Mouse (Mus musculus): ENCODE measurements around the gene Rimklb. TPM values are rescaled to one million over a fixed set of nuclear protein-coding genes. Genes with fewer than 3 reads are reported as not detected.
"Not testable (repeated sequence)": the region's sequence is repeated elsewhere in the genome, so short reads cannot be mapped to it uniquely, and the experiment has no call there.

The Rimklb gene
- polyA plus RNA-seq, 1 experiment from 2014 or later = 2.4 TPM

DNA sequence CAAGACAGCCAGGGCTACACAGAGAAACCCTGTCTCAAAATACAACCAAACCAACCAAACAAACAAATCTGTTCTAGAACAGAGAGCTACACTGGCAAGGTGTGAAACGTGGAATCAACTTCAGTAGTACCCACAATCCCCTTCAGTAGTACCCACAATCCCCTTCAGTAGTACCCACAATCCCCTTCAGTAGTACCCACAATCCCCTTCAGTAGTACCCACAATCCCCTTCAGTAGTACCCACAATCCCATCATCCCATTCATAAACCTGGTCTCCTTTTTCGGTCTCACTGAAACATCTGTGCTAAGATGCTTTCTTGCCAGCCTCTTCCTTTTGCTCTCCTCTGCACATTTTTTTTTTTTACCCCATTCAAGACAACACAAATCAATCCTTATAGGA, 17.2 kb upstream of the Rimklb start:
- not testable (repeated sequence) for H3K4me1 ChIP-seq (ENCODE audit: control insufficient read depth in 2 of 2, insufficient read depth in 2 of 2, low read length in 2 of 2); H3K27ac ChIP-seq (replicated peaks in 1 of 2; ENCODE audit: control insufficient read depth in 1 of 2, insufficient read depth in 1 of 2, low read depth in 2 of 2, low read length in 2 of 2); H3K4me3 ChIP-seq (ENCODE audit: control insufficient read depth in 1 of 2, insufficient read depth in 1 of 2, low read depth in 1 of 2, low read length in 2 of 2); ATAC-seq (ENCODE audit: insufficient number of reproducible peaks, insufficient read depth, low FRiP score, low read depth); H3K9ac ChIP-seq (ENCODE audit: low read length); H3K36me3 ChIP-seq (ENCODE audit: control insufficient read depth, insufficient read depth, low read length); H3K27me3 ChIP-seq (ENCODE audit: control insufficient read depth, insufficient read depth, low read length); H3K4me2 ChIP-seq (ENCODE audit: low read length); H3K9me3 ChIP-seq (ENCODE audit: control insufficient read depth, low read length)
- WGBS = 93% methylated on average over 2 of the region's 2 CpGs

DNA sequence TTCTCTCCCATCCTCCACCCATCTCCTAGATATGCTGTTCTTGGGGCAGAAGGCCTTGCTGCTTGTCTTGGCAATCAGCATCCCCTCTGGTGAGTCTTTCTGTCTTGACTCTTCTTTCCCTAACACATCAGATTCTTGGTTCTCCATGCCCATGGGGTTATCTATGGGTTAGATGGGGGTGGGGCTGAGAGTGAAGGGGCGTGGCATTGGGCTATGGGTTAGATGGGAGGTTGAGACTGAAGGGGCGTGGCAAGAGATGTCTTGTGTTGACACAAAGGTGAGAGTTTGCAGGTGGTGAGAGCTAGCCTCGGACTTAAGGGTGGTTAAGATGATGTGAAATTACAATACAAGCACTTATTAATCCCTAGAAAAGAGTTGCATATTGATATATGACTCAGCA, 15.8 kb upstream of the Rimklb start:
- no peaks in the 10 kb centered on the region for H3K27me3 ChIP-seq (ENCODE audit: control insufficient read depth, insufficient read depth, low read length)
- H3K36me3 ChIP-seq (ENCODE audit: control insufficient read depth, insufficient read depth, low read length) = no peaks in the 10 kb centered on the region
- H3K27ac ChIP-seq (replicated peaks in 1 of 2; ENCODE audit: control insufficient read depth in 1 of 2, insufficient read depth in 1 of 2, low read depth in 2 of 2, low read length in 2 of 2) = no peak overlapping the region
- no peak for ATAC-seq (ENCODE audit: insufficient number of reproducible peaks, insufficient read depth, low FRiP score, low read depth)
- no peak overlapping the region for H3K9ac ChIP-seq (ENCODE audit: low read length)
- H3K4me1 ChIP-seq (ENCODE audit: control insufficient read depth in 2 of 2, insufficient read depth in 2 of 2, low read length in 2 of 2) = no peaks in the 10 kb centered on the region; a peak in 1 of 4 replicates
- no peak overlapping the region for H3K4me3 ChIP-seq (ENCODE audit: control insufficient read depth in 1 of 2, insufficient read depth in 1 of 2, low read depth in 1 of 2, low read length in 2 of 2)
- no peaks in the 10 kb centered on the region for H3K9me3 ChIP-seq (ENCODE audit: control insufficient read depth, low read length)
- 76% methylated on average over 3 of the region's 3 CpGs for WGBS
- H3K4me2 ChIP-seq (ENCODE audit: low read length) = 0 out of 2 replicates have a peak overlapping the region, but pooled peaks have one; percentile 18

DNA sequence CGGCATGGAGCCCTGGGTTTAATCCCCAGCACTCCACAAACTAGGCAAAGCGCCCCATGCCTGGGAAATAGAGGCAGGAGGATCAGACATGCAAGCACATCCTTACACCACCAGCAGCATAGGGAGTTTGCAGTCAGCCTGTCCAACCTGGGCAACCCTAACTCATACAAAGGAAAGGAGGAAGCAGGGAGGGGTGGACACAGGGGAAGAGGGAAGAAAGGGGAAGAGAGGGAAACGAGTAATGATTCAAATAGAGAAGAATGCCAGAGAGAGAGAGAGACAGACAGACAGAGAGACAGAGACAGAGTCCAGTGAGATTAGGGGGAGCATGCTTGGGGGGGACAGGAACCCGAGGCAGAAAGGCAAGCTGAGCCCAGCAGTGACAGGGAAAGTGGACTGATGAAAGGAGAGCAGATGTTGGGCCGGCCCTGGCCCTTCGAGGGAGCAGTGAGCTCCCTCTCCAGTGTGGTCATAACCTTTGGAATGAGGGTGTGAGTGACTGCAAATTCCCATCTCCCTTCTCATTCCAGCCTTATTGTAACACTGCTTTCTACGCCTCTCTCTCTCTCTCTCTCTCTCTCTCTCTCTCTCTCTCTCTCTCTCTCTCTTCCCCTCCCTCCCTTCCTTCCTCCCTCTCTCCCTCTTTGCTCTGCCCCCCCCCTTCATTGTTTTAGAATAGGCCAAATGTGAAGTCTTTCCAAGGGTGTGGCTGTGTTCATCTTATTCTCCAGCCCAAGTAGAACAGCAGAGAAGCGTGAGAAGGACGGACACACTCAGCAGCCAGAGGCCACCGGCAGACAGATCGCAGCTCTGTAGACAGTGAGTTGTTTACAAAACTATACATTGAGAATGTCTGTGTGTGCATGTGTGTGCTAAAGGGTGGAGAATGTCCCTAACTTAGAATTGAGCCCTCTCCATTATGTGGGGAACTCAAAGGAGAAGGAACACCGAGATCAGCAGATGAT, 14.6 kb upstream of the Rimklb start:
- no peaks in the 10 kb centered on the region for H3K27me3 ChIP-seq (ENCODE audit: control insufficient read depth, insufficient read depth, low read length)
- H3K9me3 ChIP-seq (ENCODE audit: control insufficient read depth, low read length) = no peaks in the 10 kb centered on the region
- H3K27ac ChIP-seq (replicated peaks in 1 of 2; ENCODE audit: control insufficient read depth in 1 of 2, insufficient read depth in 1 of 2, low read depth in 2 of 2, low read length in 2 of 2) = no peak overlapping the region; a peak in 1 of 4 replicates
- no peak overlapping the region for H3K4me3 ChIP-seq (ENCODE audit: control insufficient read depth in 1 of 2, insufficient read depth in 1 of 2, low read depth in 1 of 2, low read length in 2 of 2)
- H3K9ac ChIP-seq (ENCODE audit: low read length) = no peak overlapping the region
- WGBS = 47% methylated on average over 12 of the region's 12 CpGs
- 0 out of 2 replicates have a peak overlapping the region, but pooled peaks have one; percentile 18 for H3K4me2 ChIP-seq (ENCODE audit: low read length)
- no peaks in the 10 kb centered on the region for H3K36me3 ChIP-seq (ENCODE audit: control insufficient read depth, insufficient read depth, low read length)
- peaks cover 2% of the 10 kb centered on the region in 2 experiments; a peak in 2 of 4 replicates for H3K4me1 ChIP-seq (ENCODE audit: control insufficient read depth in 2 of 2, insufficient read depth in 2 of 2, low read length in 2 of 2)
- ATAC-seq (ENCODE audit: insufficient number of reproducible peaks, insufficient read depth, low FRiP score, low read depth) = no peak

DNA sequence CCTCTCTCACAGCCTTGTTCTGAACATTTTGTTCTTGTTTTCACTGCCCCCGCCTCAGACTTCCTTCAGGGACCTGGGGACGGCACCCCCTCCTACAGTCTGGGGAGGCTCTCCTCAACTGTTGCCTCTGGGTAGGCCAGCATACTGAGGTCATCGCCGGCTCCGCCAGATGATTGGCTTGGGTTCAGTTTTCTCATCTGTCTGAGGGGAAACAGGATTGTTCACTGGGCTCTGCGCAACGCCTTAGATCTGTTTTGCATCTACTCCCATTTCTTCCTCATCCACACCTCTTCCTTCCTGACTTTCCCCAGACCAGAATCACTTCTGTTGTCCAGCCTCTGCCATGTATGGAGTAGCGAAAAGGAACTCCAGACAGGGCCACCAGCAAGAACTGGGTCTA, 9.9 kb upstream of the Rimklb start:
- peak; percentile 77 for ATAC-seq (ENCODE audit: insufficient number of reproducible peaks, insufficient read depth, low FRiP score, low read depth)
- Histone ChIP-seq H3K4me2 (ENCODE audit: low read length) (no peak overlapping the region), H3K4me1 (ENCODE audit: control insufficient read depth in 2 of 2, insufficient read depth in 2 of 2, low read length in 2 of 2) (peaks cover 3% of the 10 kb centered on the region in 2 experiments; a peak in 2 of 4 replicates), H3K27me3 (ENCODE audit: control insufficient read depth, insufficient read depth, low read length) (no peaks in the 10 kb centered on the region), H3K27ac (replicated peaks in 1 of 2; ENCODE audit: control insufficient read depth in 1 of 2, insufficient read depth in 1 of 2, low read depth in 2 of 2, low read length in 2 of 2) (peak overlapping the region; percentile 57 to 64), H3K4me3 (ENCODE audit: control insufficient read depth in 1 of 2, insufficient read depth in 1 of 2, low read depth in 1 of 2, low read length in 2 of 2) (no peak overlapping the region), H3K36me3 (ENCODE audit: control insufficient read depth, insufficient read depth, low read length) (no peaks in the 10 kb centered on the region), H3K9me3 (ENCODE audit: control insufficient read depth, low read length) (no peaks in the 10 kb centered on the region), H3K9ac (ENCODE audit: low read length) (no peak overlapping the region)
- WGBS = 53% methylated on average over 8 of the region's 8 CpGs

DNA sequence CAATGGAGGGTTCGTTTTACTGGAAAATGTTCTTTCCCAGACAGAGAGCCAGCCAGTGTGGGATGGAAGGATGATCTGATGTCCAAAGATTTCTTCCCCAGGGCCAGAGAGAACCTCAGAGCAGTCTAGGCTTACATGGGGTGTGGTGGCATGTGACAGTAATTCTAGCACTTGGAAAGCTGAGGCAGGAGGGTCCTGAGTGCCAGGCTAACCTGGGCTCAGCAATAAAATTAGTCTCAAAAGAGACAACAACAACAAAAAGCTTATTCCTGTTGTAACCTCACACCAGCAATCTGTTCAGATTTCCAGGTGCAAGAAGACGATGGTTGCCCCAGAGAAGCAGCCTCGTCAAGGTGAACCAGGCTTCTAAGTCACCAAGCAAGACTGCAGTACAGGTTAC, 7.0 kb upstream of the Rimklb start, which contains the start of gene Mfap5:
Gene Mfap5 (plus strand): TSS at position 301 of the 400 bp plus-strand sequence.
- Histone ChIP-seq H3K4me1 (ENCODE audit: control insufficient read depth in 2 of 2, insufficient read depth in 2 of 2, low read length in 2 of 2) (peaks cover 3% of the 10 kb centered on the region in 2 experiments; a peak in 2 of 4 replicates), H3K27me3 (ENCODE audit: control insufficient read depth, insufficient read depth, low read length) (no peaks in the 10 kb centered on the region), H3K4me2 (ENCODE audit: low read length) (no peak within 1 kb of the TSS), H3K27ac (replicated peaks in 1 of 2; ENCODE audit: control insufficient read depth in 1 of 2, insufficient read depth in 1 of 2, low read depth in 2 of 2, low read length in 2 of 2) (no peak within 1 kb of the TSS), H3K9me3 (ENCODE audit: control insufficient read depth, low read length) (no peaks in the 10 kb centered on the region), H3K4me3 (ENCODE audit: control insufficient read depth in 1 of 2, insufficient read depth in 1 of 2, low read depth in 1 of 2, low read length in 2 of 2) (no peak within 1 kb of the TSS), H3K36me3 (ENCODE audit: control insufficient read depth, insufficient read depth, low read length) (no peaks in the 10 kb centered on the region), H3K9ac (ENCODE audit: low read length) (no peak within 1 kb of the TSS)
- WGBS = 79% methylated on average over 3 of the region's 3 CpGs
- ATAC-seq (ENCODE audit: insufficient number of reproducible peaks, insufficient read depth, low FRiP score, low read depth) = no peak

DNA sequence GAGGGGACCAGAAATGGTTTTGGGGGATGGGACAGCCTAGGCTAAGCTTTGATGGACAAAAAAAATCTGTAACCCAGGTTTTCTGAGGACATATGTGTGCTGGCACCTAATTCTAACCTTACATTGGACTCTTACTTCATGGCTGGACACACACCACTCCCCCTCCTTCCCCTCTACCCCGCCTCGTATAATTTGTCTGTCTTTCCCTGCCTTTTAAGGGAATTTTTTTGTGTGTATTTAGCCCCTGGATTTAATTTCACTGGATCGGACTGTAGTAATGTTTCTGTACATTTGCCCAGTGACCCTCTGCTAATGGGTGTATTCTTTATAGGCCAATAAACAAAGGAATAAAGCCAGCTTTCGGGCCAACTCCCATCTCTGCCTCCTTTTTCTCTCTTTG, 6.5 kb upstream of the Rimklb start:
- H3K4me1 ChIP-seq (ENCODE audit: control insufficient read depth in 2 of 2, insufficient read depth in 2 of 2, low read length in 2 of 2) = peaks cover 3% of the 10 kb centered on the region in 2 experiments; a peak in 2 of 4 replicates
- H3K9ac ChIP-seq (ENCODE audit: low read length) = no peak overlapping the region
- H3K4me2 ChIP-seq (ENCODE audit: low read length) = no peak overlapping the region
- no peak overlapping the region for H3K4me3 ChIP-seq (ENCODE audit: control insufficient read depth in 1 of 2, insufficient read depth in 1 of 2, low read depth in 1 of 2, low read length in 2 of 2)
- H3K27me3 ChIP-seq (ENCODE audit: control insufficient read depth, insufficient read depth, low read length) = no peaks in the 10 kb centered on the region
- H3K36me3 ChIP-seq (ENCODE audit: control insufficient read depth, insufficient read depth, low read length) = no peaks in the 10 kb centered on the region
- ATAC-seq (ENCODE audit: insufficient number of reproducible peaks, insufficient read depth, low FRiP score, low read depth) = no peak
- no peak overlapping the region for H3K27ac ChIP-seq (replicated peaks in 1 of 2; ENCODE audit: control insufficient read depth in 1 of 2, insufficient read depth in 1 of 2, low read depth in 2 of 2, low read length in 2 of 2)
- no peaks in the 10 kb centered on the region for H3K9me3 ChIP-seq (ENCODE audit: control insufficient read depth, low read length)
- WGBS = 72% methylated on average over 4 of the region's 4 CpGs

DNA sequence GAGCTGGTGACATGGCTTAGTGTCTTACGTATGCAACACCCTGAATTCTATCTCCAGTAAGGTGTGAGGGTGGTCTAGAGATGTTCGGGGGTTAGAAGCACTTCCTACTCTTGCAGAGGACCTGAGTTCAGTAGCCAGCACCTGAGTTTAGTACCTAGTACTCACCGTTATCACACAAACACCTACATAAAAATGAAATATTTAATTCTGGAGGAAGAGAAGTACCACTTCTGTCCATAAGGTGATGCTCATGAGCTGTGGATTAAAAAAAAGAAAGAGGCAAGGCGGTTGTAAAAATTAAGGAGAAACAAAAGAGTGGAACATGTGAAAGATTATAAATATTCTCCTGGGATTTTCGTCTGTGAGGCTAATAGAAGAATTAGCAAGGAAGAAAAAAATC, 2.1 kb downstream of the Rimklb start:
- H3K9me3 ChIP-seq (ENCODE audit: control insufficient read depth, low read length) = no peaks in the 10 kb centered on the region
- H3K27me3 ChIP-seq (ENCODE audit: control insufficient read depth, insufficient read depth, low read length) = no peaks in the 10 kb centered on the region
- no peak for ATAC-seq (ENCODE audit: insufficient number of reproducible peaks, insufficient read depth, low FRiP score, low read depth)
- H3K9ac ChIP-seq (ENCODE audit: low read length) = no peak overlapping the region
- H3K4me1 ChIP-seq (ENCODE audit: control insufficient read depth in 2 of 2, insufficient read depth in 2 of 2, low read length in 2 of 2) = peaks cover 8 to 20% of the 10 kb centered on the region in 2 experiments
- no peak overlapping the region for H3K4me3 ChIP-seq (ENCODE audit: control insufficient read depth in 1 of 2, insufficient read depth in 1 of 2, low read depth in 1 of 2, low read length in 2 of 2)
- no peak overlapping the region for H3K4me2 ChIP-seq (ENCODE audit: low read length)
- H3K36me3 ChIP-seq (ENCODE audit: control insufficient read depth, insufficient read depth, low read length) = no peaks in the 10 kb centered on the region
- WGBS = 28% methylated on average over 5 of the region's 5 CpGs
- peak overlapping the region; percentile 5 to 74; a peak in 1 of 4 replicates for H3K27ac ChIP-seq (replicated peaks in 1 of 2; ENCODE audit: control insufficient read depth in 1 of 2, insufficient read depth in 1 of 2, low read depth in 2 of 2, low read length in 2 of 2)

Measured in heart, embryonic 14.5 days (tissue).